Mouse (Mus musculus) kidney, adult 9 months (tissue): ENCODE data around the gene Gm13287.
A peak's percentile ranks its signal among the peaks of the same experiment; 100 is the strongest.
"Not testable (repeated sequence)": the region's sequence is repeated elsewhere in the genome, so short reads cannot be mapped to it uniquely, and the experiment has no call there.

ENCODE experiments used
- DNase-seq: peaks from one replicate; pipeline ENCODE4 v3.0.0; 2022

Gene Gm13287

GRCm38 (mm10) chr4:88802954-88803353 is at the start of gene Gm13287:
Gene Gm13287, plus strand, starts transcription at chr4:88803254.
- DNase-seq: not testable (repeated sequence)

GRCm38 (mm10) chr4:88754818-88755340 is 48.2 kb upstream of the Gm13287 start, which contains the start of gene Gm13271:
Gene Gm13271, plus strand, starts transcription at chr4:88754868.
- peak; percentile 73 for DNase-seq

GRCm38 (mm10) chr4:88756581-88757513 is 46.2 kb upstream of the Gm13287 start:
- DNase-seq: peak; percentile 18

GRCm38 (mm10) chr4:88757628-88758031 is 45.4 kb upstream of the Gm13287 start:
- DNase-seq: peak; percentile 95

DNA sequence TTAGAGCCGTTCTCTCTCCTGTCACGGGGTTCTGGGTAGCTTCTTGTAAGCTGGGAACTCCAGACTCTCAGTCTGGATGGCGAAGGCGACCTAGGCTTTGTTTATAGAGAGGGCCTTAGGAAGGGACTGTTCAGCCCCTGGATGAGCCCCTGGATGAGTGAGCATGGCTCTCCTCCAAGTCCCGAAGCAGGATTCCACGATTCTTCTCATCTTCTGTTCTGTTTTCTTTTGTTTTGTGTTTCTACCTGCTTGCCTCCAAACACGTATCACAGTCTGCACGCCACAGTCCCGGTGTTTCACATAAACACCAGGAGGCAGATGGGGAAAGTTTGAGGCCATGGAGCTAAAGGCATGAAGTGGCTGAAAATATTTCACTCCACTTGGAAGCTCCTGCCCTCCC is 44.3 kb upstream of the Gm13287 start:
- peak; percentile 30 for DNase-seq

DNA sequence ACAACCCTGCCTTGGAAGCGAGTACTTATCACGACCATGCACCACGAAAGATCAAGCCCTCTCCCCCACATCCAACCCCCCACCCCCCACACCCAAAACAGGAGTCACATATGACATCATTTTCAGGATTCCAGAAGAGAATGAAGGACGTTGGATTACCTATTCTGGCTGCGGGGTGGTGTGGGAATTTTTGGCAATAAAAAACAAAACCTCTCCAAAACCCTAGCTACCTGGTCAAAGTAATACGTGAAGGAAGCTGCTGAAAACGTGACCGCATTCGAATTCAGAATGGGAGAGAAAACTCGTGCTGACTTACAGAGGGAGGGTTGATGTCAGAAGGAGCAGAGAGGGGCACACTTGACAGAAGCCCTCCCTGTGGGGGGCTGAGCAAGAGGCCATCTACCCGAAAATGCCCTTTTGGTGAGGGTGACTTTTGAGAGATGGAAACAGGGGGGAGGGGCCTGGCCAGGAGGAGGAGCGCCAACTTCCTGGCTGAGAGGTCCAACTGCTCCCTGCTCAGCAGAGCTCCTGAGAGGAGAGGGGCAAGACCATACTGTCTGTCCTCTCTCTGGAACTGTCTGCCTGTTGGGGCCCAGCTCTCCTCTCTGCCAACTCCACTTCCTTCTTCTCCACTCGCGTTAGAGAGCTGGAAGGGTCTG is 43.3 kb upstream of the Gm13287 start, which contains the start of gene Gm13283:
Gene Gm13283, plus strand, starts transcription at position 510 of the 659 bp plus-strand sequence.
- DNase-seq: peak; percentile 51

DNA sequence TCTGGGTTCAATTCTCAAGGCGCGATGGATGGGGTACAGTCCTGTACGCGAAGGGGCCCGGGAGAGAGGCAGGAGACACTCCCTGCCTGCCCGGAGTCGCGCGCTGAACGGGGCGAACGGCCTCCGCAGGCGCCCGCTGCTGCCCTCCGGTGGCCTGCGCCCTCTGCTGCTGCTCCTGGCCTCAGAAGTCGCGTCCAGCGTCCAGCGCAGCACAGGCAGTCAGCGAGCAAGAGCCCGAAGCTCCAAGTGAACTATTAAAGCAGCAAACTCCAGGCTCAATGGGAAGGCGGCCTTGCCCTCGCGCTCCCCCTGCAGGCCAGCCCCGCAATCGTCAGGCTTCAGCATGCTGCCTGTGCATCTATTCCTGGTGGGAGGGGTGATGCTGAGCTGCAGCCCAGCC is 42.6 kb upstream of the Gm13287 start:
- DNase-seq: peak; percentile 89

GRCm38 (mm10) chr4:88761776-88762175 is 41.3 kb upstream of the Gm13287 start:
- peak; percentile 65 for DNase-seq

- DNase-seq: not testable (repeated sequence)
Measured at GRCm38 (mm10) chr4:88762341-88762740, 40.7 kb upstream of the Gm13287 start.

- DNase-seq: peak; percentile 80
Measured at GRCm38 (mm10) chr4:88763384-88764018, 39.6 kb upstream of the Gm13287 start.

DNA sequence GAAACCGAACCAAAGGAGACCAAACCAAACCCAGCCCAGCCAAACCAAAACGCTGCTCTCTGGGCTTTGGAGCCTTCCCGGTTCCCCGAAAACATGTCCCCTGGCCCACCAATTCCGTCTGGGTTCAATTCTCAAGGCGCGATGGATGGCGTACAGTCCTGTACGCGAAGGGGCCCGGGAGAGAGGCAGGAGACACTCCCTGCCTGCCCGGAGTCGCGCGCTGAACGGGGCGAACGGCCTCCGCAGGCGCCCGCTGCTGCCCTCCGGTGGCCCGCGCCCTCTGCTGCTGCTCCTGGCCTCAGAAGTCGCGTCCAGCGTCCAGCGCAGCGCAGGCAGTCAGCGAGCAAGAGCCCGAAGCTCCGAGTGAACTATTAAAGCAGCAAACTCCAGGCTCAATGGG is 29.5 kb upstream of the Gm13287 start, which contains the start of gene Gm13290:
Gene Gm13290, plus strand, starts transcription at position 301 of the 400 bp plus-strand sequence.
- DNase-seq: not testable (repeated sequence)

GRCm38 (mm10) chr4:88776622-88777021 is 26.4 kb upstream of the Gm13287 start, which contains the start of gene Gm13289:
Gene Gm13289, plus strand, starts transcription at chr4:88776922.
- not testable (repeated sequence) for DNase-seq

DNA sequence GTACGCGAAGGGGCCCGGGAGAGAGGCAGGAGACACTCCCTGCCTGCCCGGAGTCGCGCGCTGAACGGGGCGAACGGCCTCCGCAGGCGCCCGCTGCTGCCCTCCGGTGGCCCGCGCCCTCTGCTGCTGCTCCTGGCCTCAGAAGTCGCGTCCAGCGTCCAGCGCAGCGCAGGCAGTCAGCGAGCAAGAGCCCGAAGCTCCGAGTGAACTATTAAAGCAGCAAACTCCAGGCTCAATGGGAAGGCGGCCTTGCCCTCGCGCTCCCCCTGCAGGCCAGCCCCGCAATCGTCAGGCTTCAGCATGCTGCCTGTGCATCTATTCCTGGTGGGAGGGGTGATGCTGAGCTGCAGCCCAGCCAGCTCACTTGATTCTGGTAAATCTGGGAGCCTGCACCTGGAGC is 23.5 kb upstream of the Gm13287 start, which contains the start of gene Gm13272:
Gene Gm13272, plus strand, starts transcription at position 301 of the 400 bp plus-strand sequence.
- not testable (repeated sequence) for DNase-seq

DNA sequence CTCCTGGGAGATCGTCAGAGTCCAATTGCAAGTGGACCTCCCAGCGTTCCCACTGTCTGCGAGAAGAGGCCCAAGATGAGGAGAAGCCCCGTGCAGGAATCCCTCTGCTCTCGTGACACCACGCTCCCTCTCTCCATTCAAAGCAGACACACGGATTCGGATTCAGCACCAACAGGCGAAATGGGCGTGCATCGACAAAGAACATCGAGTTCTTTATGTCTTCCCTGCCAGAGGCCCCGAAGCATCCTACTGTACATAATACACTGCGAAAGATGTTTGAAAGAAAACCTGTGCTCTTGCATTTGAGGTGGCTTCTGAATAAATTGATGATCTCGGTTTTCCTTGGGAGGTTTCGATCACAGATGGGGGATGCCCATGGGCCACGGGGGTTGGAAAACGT is 22.7 kb upstream of the Gm13287 start:
- DNase-seq: not testable (repeated sequence)

DNA sequence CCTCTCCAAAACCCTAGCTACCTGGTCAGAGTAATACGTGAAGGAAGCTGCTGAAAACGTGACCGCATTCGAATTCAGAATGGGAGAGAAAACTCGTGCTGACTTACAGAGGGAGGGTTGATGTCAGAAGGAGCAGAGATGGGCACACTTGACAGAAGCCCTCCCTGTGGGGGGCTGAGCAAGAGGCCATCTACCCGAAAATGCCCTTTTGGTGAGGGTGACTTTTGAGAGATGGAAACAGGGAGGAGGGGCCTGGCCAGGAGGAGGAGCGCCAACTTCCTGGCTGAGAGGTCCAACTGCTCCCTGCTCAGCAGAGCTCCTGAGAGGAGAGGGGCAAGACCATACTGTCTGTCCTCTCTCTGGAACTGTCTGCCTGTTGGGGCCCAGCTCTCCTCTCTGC is 21.2 kb upstream of the Gm13287 start, which contains the start of gene Ifnz:
Gene Ifnz, plus strand, starts transcription at position 301 of the 400 bp plus-strand sequence.
- DNase-seq: not testable (repeated sequence)

DNA sequence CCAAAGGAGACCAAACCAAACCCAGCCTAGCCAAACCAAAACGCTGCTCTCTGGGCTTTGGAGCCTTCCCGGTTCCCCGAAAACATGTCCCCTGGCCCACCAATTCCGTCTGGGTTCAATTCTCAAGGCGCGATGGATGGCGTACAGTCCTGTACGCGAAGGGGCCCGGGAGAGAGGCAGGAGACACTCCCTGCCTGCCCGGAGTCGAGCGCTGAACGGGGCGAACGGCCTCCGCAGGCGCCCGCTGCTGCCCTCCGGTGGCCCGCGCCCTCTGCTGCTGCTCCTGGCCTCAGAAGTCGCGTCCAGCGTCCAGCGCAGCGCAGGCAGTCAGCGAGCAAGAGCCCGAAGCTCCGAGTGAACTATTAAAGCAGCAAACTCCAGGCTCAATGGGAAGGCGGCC is 20.7 kb upstream of the Gm13287 start:
- DNase-seq: peak; percentile 40

DNA sequence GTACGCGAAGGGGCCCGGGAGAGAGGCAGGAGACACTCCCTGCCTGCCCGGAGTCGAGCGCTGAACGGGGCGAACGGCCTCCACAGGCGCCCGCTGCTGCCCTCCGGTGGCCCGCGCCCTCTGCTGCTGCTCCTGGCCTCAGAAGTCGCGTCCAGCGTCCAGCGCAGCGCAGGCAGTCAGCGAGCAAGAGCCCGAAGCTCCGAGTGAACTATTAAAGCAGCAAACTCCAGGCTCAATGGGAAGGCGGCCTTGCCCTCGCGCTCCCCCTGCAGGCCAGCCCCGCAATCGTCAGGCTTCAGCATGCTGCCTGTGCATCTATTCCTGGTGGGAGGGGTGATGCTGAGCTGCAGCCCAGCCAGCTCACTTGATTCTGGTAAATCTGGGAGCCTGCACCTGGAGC is 17.6 kb upstream of the Gm13287 start, which contains the start of gene Gm13276:
Gene Gm13276, plus strand, starts transcription at position 301 of the 400 bp plus-strand sequence.
- DNase-seq: not testable (repeated sequence)

GRCm38 (mm10) chr4:88788402-88788801 is 14.7 kb upstream of the Gm13287 start, which contains the start of gene Gm13277:
Gene Gm13277, plus strand, starts transcription at chr4:88788632.
- peak; percentile 85 for DNase-seq

DNA sequence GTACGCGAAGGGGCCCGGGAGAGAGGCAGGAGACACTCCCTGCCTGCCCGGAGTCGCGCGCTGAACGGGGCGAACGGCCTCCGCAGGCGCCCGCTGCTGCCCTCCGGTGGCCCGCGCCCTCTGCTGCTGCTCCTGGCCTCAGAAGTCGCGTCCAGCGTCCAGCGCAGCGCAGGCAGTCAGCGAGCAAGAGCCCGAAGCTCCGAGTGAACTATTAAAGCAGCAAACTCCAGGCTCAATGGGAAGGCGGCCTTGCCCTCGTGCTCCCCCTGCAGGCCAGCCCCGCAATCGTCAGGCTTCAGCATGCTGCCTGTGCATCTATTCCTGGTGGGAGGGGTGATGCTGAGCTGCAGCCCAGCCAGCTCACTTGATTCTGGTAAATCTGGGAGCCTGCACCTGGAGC is 11.8 kb upstream of the Gm13287 start, which contains the start of gene Gm13278:
Gene Gm13278, plus strand, starts transcription at position 301 of the 400 bp plus-strand sequence.
- not testable (repeated sequence) for DNase-seq

- peak; percentile 77 for DNase-seq
Measured at GRCm38 (mm10) chr4:88793936-88794675, 8.9 kb upstream of the Gm13287 start, which contains the start of gene Gm13275. Gene Gm13275, plus strand, starts transcription at chr4:88794487.

- DNase-seq: not testable (repeated sequence)
Measured at GRCm38 (mm10) chr4:88797097-88797496, 6.0 kb upstream of the Gm13287 start, which contains the start of gene Gm13279. Gene Gm13279, plus strand, starts transcription at chr4:88797397.
